Mouse (Mus musculus) testis, adult 10 weeks (tissue): ENCODE data around the gene Lrrc32. TPM values are rescaled to one million over a fixed set of nuclear protein-coding genes. Genes with fewer than 3 reads are reported as not detected.

Experiments
- polyA plus RNA-seq: library from polyadenylated mRNA; stranded (reverse); fragments of 350-450 nt; fragmentation: Illumina TruSeq; extraction: RNeasy Lipid Tissue Mini Kit (QIAGEN cat#74804); gene quantifications from one replicate; pipeline ENCODE4 v1.2.3, GENCODE M21; 2014; ENCODE audit warnings: low read depth, low replicate concordance

Gene Lrrc32
- polyA plus RNA-seq = 0.06 TPM

DNA sequence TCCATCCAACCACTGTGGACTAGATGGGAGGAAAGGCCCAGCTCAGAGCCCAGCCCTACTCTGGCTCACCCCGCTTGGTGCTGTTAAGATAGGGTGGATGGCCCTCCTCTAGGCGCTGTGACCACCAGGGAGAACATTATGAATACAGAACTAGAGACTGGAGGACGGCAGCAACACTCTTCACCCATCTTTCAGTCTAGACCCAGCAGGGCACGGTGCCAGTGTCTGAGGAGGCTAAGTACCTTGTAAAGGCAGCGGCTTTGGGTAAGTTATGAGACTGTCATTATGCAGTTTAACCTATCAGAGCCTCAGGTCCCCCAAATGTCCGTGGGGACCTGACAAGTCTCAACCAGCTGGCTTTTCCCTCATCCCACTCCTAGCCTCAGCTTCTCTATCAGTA, at the start of gene Lrrc32:
Lrrc32 (plus strand) TSS at position 153 of the 400 bp plus-strand sequence.

GRCm38 (mm10) chr7:98439956-98440466, 49.1 kb upstream of the Lrrc32 start, which contains the start of gene Gucy2d:
Gene Gucy2d (plus strand): TSS chr7:98440416.

Other genes starting within 250 kb of the Lrrc32 start
- gene Acer3, start 168.1 kb upstream of the Lrrc32 start, polyA plus RNA-seq = 32.2 TPM
- 0.46 TPM for gene Tsku, start 128.0 kb upstream of the Lrrc32 start, polyA plus RNA-seq
- gene Gucy2d, start 48.9 kb upstream of the Lrrc32 start, polyA plus RNA-seq = not detected
- gene Emsy, start 167.5 kb downstream of the Lrrc32 start, polyA plus RNA-seq = 61.9 TPM
- gene Thap12, start 213.8 kb downstream of the Lrrc32 start, polyA plus RNA-seq = 37.3 TPM